Mouse (Mus musculus) spleen, adult 2 months (tissue): Measurements from ENCODE around the gene Fam168b.

Experiments
- CTCF ChIP-seq: fragments of 200-500 bp; IDR thresholded peaks from 2 replicates; pipeline ENCODE4 v1.5.1; 2011; ENCODE audit warnings: mild to moderate bottlenecking, inconsistent platforms; ENCODE audit not compliant: insufficient read depth, insufficient read length, insufficient replicate concordance; ENCODE audit errors: extremely low read depth
- POLR2A ChIP-seq: fragments of 200-500 bp; IDR thresholded peaks from 2 replicates; pipeline ENCODE4 v1.6.1; 2011; ENCODE audit warnings: low read depth, low read length, inconsistent platforms

DNA sequence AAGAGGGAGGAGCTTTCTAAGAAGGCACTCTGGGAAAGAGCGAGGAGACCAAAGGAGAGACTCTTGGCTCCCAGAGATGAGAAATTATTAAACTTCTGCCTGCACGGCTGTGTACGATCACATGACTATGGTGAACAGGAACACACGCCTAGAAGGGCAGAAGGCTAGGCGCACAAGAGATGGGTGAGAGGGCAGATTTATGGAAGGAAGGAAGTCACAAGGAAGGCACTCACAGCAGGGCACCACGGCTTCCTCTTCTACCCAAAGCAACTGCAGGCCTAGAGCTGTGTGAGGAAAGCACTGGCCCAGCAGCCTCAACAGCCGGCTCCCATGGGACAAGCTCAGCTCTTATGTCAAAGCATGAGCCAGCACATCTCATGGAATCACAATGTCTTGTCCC lies 15.0 kb downstream of the Fam168b start:
- no peak for TF ChIP-seq CTCF
- no peak for TF ChIP-seq POLR2A
